Mouse (Mus musculus) heart, postnatal 14 days (tissue): Measurements from ENCODE around the gene Junb. TPM values are rescaled to one million over a fixed set of nuclear protein-coding genes. Genes with fewer than 3 reads are reported as not detected.

Experiments used
- DNase-seq, 2 experiments: peaks; one replicate each; pipeline ENCODE4 v3.0.0; 2021 to 2022
- intact Hi-C: fragments of 180-260 bp; cut with DNase I; formaldehyde crosslinking; loops from one replicate; pipeline ENCODE4 v1.15.1; 2025
- total RNA-seq, 2 experiments: library from RNA; stranded (reverse); gene quantifications; 2 replicates each; pipeline ENCODE4 v1.2.3; 2021

Gene Junb
- total RNA-seq, 2 experiments from 2014 or later = 11.2 to 13.9 TPM

DNA sequence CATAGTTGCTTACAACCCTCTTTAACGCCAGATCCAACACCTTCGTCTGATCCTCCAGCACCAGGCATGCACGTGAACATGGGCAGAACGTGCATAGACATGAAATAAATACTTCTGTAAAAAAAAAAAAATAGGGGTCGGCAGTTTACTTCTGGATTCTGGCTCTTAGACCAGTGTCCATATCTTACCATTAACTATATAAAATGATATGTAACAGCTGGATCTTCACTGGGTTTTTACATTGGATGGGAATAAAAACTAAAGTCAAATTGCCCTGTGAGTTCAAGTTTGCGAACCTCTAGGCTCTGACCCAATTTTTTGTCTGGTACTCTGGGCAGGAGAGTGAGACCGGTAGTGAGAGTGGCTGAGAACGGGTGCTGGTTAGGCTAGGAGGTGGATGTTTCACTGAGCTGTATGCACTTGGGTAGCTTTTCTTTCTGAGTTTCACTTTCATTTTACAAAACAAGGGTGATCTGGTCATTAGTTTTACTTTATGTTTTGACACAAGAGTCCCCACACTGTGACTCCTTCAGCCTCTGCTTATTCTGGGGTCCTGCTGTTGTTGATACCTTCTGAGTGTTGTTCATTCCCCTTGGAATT lies 3.9 kb downstream of the Junb start:
- intact Hi-C loops = loop anchor here (1.0 kb wide), 1 partner anchor 15 kb away; no protein-coding TSS in a partner anchor
- no peak for DNase-seq

GRCm38 (mm10) chr8:84973803-84974542 lies 4.5 kb downstream of the Junb start:
- DNase-seq = peak; percentile 61 to 72
- intact Hi-C loops = no loop called here

DNA sequence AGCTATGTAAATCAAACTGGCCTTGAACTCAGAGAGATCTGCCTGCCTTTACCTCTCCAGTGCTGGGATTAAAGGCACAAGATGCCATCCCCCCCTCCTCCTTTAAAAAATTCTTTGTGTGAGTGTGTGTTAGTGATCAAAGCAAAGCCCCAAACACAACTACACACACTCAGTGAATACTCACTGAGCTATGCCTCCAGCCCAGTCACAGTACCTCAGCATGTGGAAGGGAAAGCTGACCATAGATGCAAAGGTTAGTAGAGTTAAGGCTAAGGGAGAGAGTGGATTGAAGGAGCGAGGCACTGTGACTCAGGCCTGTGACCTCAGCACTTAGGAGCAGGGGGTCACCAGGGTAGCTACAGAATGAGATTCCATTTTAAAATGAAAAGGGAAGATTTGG lies 5.4 kb downstream of the Junb start:
- no peak for DNase-seq
- intact Hi-C loops = no loop called here

DNA sequence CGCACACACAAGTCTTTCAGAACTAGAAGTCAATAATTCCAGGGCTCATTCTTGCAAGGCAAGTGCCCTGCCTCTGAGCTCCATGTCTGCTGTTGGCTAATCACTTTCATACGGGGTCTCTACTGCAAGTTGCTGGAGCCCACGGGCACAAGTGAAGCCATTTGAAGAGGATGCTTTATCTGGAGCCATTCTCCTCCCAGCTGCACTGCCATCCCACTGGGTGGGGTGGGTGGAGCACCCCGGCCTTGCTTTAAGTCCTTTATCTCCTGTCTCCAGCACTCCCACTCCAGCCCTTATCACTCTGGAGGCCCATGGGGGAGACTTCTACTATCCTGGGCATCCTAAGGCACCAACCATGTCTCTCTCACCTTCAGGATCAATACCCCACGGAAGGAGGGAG lies 7.6 kb downstream of the Junb start:
- DNase-seq = no peak
- intact Hi-C loops = no loop called here

GRCm38 (mm10) chr8:84970135-84970790 lies 8.3 kb downstream of the Junb start:
- DNase-seq = no peak
- intact Hi-C loops = no loop called here

DNA sequence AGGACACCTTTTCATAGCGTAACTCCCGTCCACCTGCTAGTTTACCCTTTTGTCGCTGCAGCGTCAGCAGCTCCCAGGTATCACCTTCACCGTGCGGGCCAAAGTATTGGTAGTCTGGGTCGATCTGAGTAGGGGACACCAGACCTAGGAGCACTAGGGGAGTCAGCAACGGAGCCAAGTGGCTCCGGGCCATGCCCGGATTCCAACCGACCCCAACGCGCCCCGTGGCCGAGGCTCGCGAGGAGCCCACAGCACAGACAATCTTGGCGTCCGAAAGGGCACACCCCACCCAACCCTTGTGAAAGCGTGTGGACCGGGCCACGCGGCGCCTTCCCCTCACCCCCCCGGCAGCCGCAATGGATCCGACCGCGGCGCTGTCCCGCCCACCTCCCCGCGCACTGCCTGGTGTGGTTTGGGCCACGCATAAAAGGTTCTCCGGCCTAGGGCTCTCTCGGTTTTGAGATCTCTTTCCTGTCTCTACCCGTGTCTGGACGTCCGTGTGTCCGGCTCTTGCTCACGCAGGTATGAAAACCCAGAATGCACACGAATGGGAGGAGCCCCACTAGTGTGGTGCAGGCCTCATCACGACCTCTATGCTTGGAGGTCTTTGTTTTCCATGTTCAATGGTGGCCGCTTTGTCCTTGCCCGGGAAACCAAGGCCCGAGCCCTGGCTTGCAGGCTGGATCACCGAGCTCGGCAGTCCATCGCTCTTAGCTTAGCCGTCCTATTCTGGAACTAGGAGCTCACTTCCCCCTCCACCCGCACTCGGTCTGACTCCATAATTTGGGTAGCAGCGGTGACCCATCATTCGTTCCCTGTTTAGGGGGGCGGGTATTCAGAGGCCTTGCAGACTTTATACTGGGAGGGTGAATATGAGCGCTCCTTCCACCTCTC lies 9.0 kb downstream of the Junb start, which contains the start of the genes Gm49661, Prdx2 and Rnaseh2a:
TSS of gene Gm49661 (minus strand) at position 193 of the 894 bp plus-strand sequence.
TSS of gene Prdx2 (plus strand) at position 347 of the 894 bp plus-strand sequence.
TSS of gene Rnaseh2a (minus strand) at position 527 of the 894 bp plus-strand sequence.
- DNase-seq = peak; percentile 77 to 78
- intact Hi-C loops = no loop called here

DNA sequence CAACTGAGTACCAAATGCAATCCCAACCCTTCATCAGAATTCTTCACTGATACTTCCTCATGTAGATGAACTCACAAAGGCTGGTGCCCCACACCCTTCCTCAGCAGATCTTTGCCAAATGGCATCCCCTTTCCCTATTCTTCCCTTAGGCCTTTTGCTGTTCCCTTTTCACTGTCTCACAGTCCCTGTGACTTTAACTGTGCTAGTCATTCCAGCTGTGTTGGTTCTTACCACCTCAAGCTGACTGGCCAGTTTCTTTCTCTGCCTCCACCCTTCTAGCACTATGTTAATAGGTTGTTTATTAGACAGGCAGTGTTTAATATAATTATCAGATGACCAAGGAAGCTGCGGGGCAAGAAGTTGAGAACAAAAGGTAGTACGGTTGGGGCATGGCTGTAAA lies 9.9 kb downstream of the Junb start:
- intact Hi-C loops = no loop called here
- no peak for DNase-seq

DNA sequence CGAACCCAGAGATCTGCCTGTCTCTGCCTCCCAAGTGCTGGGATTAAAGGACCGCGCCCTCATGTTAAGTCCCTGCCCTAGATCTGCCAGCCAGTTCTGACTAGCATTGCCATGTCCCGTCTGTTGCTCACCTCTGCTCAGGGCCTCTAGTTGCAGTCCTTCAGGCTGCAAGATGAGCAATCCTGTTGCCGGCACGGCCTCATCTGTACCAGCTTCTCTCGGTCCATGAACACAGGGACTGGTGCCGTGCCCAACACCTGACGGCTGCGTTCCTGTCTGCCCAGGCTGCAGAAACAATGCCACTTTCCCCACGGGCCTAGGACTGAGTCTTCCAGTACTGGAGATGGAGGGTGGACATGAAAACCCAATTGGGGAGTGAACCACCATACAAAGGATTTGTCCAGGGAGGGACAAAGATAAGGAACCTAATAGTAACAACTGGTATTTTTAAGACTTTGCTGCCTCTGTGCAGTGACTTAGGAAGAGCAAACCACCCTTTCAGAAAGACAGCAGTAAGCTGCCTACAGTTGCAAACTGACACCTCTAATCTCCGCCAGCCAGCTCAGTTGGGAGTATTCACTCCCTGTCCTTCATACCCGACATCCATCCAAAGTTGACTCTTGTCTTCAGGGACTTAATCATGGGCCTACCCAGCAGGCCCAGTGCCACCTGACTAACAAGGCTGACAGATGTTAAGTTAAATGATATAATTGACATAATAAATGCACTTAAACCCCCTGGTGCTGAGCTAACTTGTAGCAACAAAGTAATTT lies 10.8 kb downstream of the Junb start:
- intact Hi-C loops = no loop called here
- no peak for DNase-seq

- DNase-seq = no peak
- intact Hi-C loops = no loop called here
Measured at GRCm38 (mm10) chr8:84966603-84967002, 11.9 kb downstream of the Junb start.

DNA sequence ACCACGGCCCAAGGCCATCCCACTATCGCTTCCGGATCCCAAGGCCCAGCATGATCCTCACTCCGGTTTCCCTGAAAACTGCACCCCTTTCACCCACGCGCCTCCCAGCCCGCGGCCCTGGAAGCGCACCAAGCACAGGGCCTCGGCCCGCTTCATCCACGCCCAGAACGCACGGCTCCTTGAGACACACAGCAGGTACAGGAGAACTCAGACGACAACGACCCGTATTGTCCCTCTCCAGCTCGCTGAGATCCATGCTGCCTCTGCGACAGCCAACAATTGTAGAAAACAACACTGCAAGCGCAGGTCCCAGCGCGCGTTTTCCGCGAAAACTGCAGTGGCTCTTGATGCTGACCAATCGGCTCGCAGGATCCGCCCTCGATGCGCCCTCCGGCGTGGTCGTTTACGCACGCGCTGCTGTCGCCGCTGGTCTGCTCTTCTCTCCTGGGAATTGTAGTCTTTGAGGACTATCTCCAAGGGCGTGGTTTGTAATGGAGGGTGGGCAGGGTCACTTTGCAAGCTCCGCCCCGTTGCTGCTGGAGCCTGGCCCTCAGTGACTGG lies 12.7 kb downstream of the Junb start:
- intact Hi-C loops = no loop called here
- DNase-seq = peak; percentile 90 to 91

DNA sequence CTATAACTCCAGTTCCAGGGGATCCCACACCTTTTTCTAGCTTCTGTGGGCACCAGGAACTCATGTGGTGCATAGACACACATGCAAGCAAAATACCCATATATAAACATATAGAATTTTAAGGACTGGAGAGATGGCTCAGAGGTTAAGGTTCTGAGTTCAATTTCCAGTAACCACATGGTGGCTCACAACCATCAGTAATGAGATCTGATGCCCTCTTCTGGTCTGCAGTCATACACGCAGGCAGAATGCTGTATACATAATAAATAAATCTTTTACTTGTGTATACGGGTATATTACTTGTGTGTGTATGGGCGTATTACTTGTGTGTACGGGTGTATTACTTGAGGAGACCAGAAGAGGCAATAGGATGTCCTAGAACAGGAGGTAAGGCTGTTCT lies 14.6 kb downstream of the Junb start:
- intact Hi-C loops = no loop called here
- no peak for DNase-seq

DNA sequence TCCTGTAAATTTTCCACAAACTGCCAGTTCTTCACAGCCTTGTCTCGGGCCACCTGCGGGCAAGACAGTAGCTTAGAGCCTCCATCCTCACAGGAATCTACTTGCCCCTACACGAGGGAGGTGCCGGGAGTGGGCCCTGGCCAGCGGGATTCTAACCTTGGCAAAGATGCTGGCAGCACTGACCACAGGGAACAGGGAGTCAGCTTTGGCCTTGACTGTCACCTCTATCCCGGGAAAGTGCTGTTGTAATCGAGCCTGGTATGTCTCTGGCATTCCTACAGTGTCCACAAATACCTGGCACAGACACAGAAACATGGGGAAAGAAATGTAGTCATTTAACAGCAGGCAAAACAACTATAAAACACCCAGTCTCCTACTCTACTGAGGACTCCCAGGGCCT lies 18.7 kb downstream of the Junb start:
- intact Hi-C loops = no loop called here
- DNase-seq = peak; percentile 29 to 53

DNA sequence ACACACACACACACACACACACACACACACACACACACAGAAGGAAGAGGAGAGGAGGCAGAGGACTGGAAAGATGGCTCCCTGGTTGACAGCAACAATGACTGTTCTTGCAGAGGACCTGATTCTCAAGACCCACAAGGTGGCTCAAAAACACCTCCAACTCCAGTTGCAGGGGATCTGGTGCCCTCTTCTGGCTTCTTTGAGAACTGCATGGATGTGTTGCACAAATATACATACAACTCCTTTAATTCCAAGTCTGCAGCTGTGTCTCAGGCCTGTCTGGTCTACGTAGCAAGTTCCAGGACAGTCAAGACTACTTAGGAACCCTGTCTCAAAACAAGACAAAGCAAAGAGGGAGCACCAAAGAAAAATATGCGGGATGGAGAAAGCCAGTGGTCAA lies 21.8 kb downstream of the Junb start:
- DNase-seq = peak; percentile 48 to 76
- intact Hi-C loops = loop anchor here (2.0 kb wide), 1 partner anchor 28 kb away; no protein-coding TSS in a partner anchor

- intact Hi-C loops = no loop called here
Measured at GRCm38 (mm10) chr8:84952612-84953255, 25.8 kb downstream of the Junb start.

GRCm38 (mm10) chr8:84949753-84950152 lies 28.8 kb downstream of the Junb start:
- DNase-seq = no peak
- intact Hi-C loops = no loop called here

More at GRCm38 (mm10) chr8:84952612-84953255, 25.8 kb downstream of the Junb start:
- peak; percentile 48 to 51 for DNase-seq

DNA sequence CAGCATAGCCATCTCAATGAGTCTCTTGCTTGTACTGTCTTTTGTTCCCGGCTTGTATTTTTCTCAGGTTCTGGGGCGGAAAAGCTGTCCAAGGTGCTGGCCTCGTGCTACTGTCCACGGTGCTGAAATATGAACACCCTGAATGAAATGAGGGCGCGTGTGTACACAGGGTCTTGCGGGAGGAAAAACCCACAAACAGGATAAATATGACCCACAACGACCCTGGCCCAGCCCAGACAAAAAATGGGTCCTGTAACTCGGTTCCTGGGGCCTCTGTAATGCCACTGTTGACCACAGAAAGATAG lies 31.3 kb downstream of the Junb start:
- intact Hi-C loops = no loop called here
- peak; percentile 62 to 70 for DNase-seq

GRCm38 (mm10) chr8:84946528-84947240 lies 31.8 kb downstream of the Junb start, which contains the start of gene Rtbdn:
TSS of gene Rtbdn (plus strand) at chr8:84946991.
- intact Hi-C loops = no loop called here
- DNase-seq = no peak
